Mouse (Mus musculus): ENCODE measurements around the gene Zbtb40.

Zbtb40 gene

DNA sequence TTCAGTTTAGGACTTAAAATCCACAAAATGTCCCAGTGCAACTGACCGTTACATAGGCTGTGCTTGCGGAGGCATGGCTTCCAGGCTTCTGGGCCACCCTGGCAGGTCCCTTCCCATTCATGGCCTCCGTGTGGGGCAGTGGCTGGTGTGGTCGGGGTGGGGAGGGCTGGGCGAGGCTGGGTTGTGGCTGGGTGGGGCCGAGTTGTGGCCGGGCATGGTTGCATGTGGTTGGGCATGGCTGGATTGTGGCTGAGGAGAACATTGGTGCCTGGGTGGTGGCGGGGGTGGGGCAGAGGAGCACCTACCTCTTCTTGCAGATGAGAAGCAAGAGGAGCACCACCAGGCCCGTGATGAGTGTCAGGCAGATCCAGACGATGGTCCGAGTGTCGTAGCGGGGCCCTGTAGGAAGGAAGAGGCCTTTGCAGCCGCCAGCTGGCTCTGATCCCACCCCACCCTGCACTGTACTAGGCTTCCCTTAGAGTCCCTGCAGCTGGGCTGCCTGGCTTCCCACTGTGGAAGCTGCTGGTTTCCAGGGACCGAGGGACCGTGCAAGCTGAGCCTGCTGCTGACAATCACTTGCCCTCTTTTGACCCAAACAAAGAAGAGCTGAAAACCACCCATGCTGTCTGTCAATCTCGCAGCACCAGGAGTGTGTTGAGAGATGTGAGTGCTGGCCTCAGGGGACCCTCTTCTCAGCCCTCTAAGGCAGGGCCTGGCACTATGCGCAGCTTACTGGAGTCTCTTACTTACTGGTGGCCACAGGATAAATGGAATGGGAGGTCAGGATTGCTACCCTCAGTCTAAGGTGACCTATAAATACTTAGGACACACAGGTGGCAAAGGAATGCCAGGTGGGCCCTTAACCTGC is 113.6 kb downstream of the Zbtb40 start:
- no peak for DNase-seq (ENCODE audit: inconsistent ontology term)

DNA sequence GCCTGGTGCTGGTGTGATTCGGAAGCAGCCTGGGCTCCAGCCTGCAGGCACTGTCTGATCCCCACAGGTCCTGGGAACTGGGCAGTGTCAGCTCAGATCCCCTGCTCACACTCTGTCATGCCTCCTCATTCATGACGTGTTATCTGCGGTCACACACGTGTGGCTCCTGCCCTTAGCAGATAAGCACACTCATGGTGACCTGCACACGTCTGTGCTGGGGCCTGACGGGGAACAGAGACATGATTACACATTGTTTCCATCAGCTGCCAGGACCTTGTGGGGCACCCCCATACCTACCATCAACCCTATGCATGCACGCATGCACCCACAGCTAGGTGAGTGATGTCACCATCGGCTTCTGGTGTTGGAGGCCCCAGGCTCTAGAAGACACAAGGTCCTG is 118.1 kb downstream of the Zbtb40 start:
- no peak for DNase-seq (ENCODE audit: inconsistent ontology term)

Data from Muller cell, postnatal 12 days (primary cell).